Mouse (Mus musculus): ENCODE measurements at regions not wholly inside any gene's neighbourhood (a gene's known extent, or its start where the extent isn't known, plus 50 kb on each side); places are given as distances from the start of the nearest gene placed in this dataset.

DNA sequence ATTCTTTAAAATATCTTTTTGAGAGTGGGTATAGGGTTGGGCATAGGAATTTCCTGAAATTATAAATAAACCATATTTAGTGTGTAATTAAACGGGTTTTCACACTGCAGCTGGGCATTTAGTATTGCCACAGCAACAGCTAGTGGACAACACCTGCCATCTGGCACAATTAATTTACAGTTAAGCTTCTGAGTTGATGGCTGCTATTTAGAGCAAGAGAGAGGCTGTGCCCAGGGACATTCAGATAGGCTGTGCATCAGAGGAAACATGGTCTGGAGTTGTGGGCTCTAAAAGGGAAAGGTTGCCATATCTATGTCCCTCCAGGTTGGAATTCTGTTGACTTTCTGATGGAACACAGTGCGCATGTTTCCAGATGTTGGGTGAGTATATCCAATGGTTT is 227.1 kb downstream of the Pth2r start:
- Histone ChIP-seq H3K27me3 (ENCODE audit: insufficient read depth, low read length) (no peaks in the 10 kb centered on the region), H3K4me1 (ENCODE audit: insufficient read depth) (no peaks in the 10 kb centered on the region), H3K36me3 (ENCODE audit: insufficient read depth) (no peaks in the 10 kb centered on the region), H3K4me3 (ENCODE audit: low read depth, low read length) (no peak overlapping the region), H3K4me2 (no peak overlapping the region), H3K9me3 (ENCODE audit: low read depth, low read length) (no peaks in the 10 kb centered on the region), H3K9ac (no peak overlapping the region), H3K27ac (ENCODE audit: low read depth) (no peak overlapping the region)
- ATAC-seq (ENCODE audit: insufficient read depth) (no peak), DNase-seq (no peak)
- TF ChIP-seq CTCF (IDR thresholded peaks at IDR 0.05; ENCODE audit: low read depth) = no peak
- WGBS = 83% methylated on average over 2 of the region's 2 CpGs

DNA sequence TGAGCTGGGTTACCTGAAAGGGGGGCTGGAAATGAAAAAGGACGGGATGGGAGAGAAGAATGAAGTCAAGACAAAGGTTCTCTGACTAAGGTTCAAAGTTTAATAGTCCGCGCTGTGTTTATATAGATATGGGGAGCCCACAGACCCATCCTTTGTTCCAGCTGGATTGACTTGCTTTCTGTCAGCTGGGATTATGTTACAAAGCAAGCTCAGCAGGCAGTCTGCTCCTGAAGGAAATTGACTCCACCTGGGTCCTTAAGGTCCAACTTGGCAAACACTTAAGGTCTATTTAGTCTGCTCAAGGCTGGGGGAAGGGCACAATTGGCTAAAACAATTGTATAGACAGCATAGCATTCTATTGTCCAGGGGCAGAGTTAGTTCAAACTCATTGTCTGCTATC is 253.8 kb downstream of the Pth2r start:
- Histone ChIP-seq H3K9ac (no peak overlapping the region), H3K36me3 (ENCODE audit: insufficient read depth) (no peaks in the 10 kb centered on the region), H3K9me3 (ENCODE audit: low read depth, low read length) (no peaks in the 10 kb centered on the region), H3K27me3 (ENCODE audit: insufficient read depth, low read length) (no peaks in the 10 kb centered on the region), H3K4me1 (ENCODE audit: insufficient read depth) (no peaks in the 10 kb centered on the region), H3K4me3 (ENCODE audit: low read depth, low read length) (no peak overlapping the region), H3K27ac (ENCODE audit: low read depth) (no peak overlapping the region), H3K4me2 (no peak overlapping the region)
- TF ChIP-seq CTCF (IDR thresholded peaks at IDR 0.05; ENCODE audit: low read depth) = no peak
- DNase-seq (peak; percentile 44), ATAC-seq (ENCODE audit: insufficient read depth) (peak; percentile 79)
- 49% methylated on average over 3 of the region's 3 CpGs for WGBS

DNA sequence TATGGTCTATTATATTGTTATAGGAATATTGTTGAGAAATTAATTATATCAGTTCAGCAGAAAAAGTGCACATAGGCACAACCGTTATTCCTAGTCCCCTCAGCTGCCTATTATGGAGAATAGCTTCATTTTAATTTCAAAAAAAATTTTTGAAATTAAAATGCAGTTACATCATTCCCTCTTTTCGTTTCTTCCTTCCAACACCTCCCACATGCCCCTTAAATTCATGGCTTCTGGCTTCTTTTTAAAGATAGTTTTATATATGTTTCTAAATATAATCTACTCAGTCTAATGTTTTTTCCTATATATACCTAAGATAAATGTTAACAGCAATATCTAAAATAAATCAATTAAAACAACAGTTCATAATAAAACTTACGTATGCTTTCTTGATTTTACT is 256.7 kb downstream of the Pth2r start:
- H3K4me1 ChIP-seq (ENCODE audit: insufficient read depth) = no peaks in the 10 kb centered on the region
- no peaks in the 10 kb centered on the region for H3K27me3 ChIP-seq (ENCODE audit: insufficient read depth, low read length)
- H3K4me3 ChIP-seq (ENCODE audit: low read depth, low read length) = no peak overlapping the region
- no peak overlapping the region for H3K9ac ChIP-seq
- no peaks in the 10 kb centered on the region for H3K36me3 ChIP-seq (ENCODE audit: insufficient read depth)
- no peak for TF ChIP-seq CTCF (IDR thresholded peaks at IDR 0.05; ENCODE audit: low read depth)
- ATAC-seq (ENCODE audit: insufficient read depth) (no peak), DNase-seq (no peak)
- no peak overlapping the region for H3K27ac ChIP-seq (ENCODE audit: low read depth)
- H3K4me2 ChIP-seq = no peak overlapping the region
- 78% methylated on average over 3 of the region's 3 CpGs for WGBS
- no peaks in the 10 kb centered on the region for H3K9me3 ChIP-seq (ENCODE audit: low read depth, low read length)

DNA sequence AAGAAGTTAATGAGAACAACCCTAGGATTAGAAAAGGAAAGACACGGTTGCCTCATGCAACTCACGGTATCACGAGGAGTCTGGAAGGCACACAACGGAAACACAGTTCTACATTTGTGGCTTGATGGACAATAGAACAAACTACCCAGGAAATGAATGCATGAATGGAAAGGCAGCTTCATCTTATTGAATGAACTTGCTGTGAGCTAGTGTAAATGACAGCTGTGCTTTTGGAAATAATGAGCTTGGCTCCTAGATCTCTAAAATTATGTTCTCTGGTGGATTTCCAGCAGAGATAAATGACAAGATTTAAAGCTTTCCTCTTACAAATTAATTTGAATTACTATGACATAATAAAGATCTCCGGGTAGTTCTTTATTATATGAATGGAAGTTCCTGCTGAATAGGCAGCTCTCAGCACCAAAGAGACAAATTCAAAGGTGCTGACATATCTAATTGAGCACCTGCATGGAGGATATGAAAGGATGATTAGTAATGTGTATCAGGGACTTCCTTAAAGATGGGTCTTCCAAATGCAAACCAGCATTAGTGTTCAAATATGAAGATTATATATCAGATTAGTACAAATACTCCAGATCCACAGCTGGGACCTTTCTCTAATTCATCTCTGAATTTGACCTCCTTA is 262.5 kb downstream of the Pth2r start:
- Histone ChIP-seq H3K36me3 (ENCODE audit: insufficient read depth) (no peaks in the 10 kb centered on the region), H3K27ac (ENCODE audit: low read depth) (no peak overlapping the region), H3K4me3 (ENCODE audit: low read depth, low read length) (no peak overlapping the region), H3K27me3 (ENCODE audit: insufficient read depth, low read length) (no peaks in the 10 kb centered on the region), H3K9me3 (ENCODE audit: low read depth, low read length) (no peaks in the 10 kb centered on the region), H3K4me2 (no peak overlapping the region), H3K9ac (no peak overlapping the region), H3K4me1 (ENCODE audit: insufficient read depth) (no peaks in the 10 kb centered on the region)
- no peak for DNase-seq
- no peak for ATAC-seq (ENCODE audit: insufficient read depth)
- no peak for TF ChIP-seq CTCF (IDR thresholded peaks at IDR 0.05; ENCODE audit: low read depth)
- WGBS = 92% methylated on average over 5 of the region's 5 CpGs

DNA sequence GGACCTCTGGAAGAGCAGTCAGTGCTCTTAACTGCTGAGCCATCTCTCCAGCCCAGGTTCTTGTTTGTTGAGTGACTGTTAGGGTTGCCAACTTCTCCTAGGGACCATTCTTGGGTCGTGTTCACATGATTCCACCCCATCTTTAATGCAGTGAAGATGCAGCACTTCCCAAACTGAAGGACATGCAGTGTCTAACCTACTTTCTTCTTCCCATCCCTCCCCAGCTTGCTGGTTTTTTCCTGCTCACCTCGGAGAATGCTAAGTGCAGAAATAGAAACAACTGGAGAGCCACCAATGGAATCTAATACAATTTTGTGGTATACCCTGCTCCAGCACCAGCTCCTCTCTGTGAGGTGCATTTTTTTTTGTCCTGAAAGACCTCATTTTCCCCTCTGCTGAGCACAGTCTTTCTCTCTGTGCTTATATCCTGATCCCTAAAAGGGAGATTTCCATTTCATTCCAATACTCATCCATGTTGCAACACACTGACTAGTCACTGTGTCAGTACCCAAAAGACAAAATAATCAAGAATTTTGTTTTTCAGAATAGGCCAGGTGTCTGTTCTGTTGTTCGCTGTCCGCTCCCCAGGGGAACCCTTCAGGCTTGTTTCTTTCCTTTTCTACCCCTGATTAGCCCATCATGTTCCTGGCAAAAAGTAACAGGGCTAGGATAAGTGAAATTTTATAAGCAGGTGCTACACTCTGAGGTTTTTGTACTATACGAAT is 263.6 kb downstream of the Pth2r start:
- no peak for TF ChIP-seq CTCF (IDR thresholded peaks at IDR 0.05; ENCODE audit: low read depth)
- Histone ChIP-seq H3K4me1 (ENCODE audit: insufficient read depth) (no peaks in the 10 kb centered on the region), H3K9me3 (ENCODE audit: low read depth, low read length) (no peaks in the 10 kb centered on the region), H3K27ac (ENCODE audit: low read depth) (no peak overlapping the region), H3K4me2 (no peak overlapping the region), H3K36me3 (ENCODE audit: insufficient read depth) (no peaks in the 10 kb centered on the region), H3K4me3 (ENCODE audit: low read depth, low read length) (no peak overlapping the region), H3K27me3 (ENCODE audit: insufficient read depth, low read length) (no peaks in the 10 kb centered on the region), H3K9ac (no peak overlapping the region)
- WGBS = 76% methylated on average over 5 of the region's 5 CpGs
- ATAC-seq (ENCODE audit: insufficient read depth) (no peak), DNase-seq (no peak)

DNA sequence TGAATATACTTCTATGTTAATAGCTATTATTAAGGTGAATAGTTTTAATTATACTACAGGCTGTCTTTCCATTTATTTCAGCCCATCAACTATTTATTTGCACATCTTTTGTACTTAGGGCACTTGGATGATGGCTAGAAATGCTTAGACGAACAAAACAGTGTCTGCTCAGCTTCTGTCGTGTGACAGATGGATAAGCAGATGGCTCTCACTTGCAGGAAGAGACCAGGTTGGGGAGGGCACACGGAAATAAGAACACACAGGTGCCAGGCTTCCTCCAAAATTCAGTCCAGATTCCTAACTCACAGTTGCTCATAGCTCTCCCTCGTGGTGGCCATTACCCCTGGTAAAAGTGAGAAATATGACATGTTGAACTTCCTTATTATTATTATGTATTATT is 267.0 kb downstream of the Pth2r start:
- Histone ChIP-seq H3K27ac (ENCODE audit: low read depth) (no peak overlapping the region), H3K9ac (no peak overlapping the region), H3K36me3 (ENCODE audit: insufficient read depth) (no peaks in the 10 kb centered on the region), H3K4me3 (ENCODE audit: low read depth, low read length) (no peak overlapping the region), H3K4me1 (ENCODE audit: insufficient read depth) (no peaks in the 10 kb centered on the region), H3K27me3 (ENCODE audit: insufficient read depth, low read length) (no peaks in the 10 kb centered on the region), H3K4me2 (no peak overlapping the region), H3K9me3 (ENCODE audit: low read depth, low read length) (no peaks in the 10 kb centered on the region)
- WGBS = 64% methylated on average over 4 of the region's 4 CpGs
- TF ChIP-seq CTCF (IDR thresholded peaks at IDR 0.05; ENCODE audit: low read depth) = no peak
- no peak for ATAC-seq (ENCODE audit: insufficient read depth)
- DNase-seq = no peak

DNA sequence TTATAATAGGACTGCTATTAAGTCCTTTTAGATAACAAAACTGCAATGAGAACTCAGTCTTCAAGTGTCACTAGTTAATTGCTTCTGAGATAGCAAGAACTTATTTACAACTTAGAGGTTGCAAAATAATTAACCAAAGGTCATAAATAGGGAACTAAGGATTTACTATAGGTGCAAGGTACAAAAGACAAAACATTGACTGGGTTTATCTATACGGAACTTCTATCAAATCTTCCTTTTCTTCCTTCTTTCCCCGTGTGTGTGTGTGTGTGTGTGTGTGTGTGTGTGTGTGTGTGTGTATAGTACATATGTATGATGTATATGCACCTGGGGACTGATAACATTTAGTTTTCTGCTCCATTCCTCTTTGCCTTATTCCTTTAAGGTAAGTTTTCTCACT is 305.5 kb downstream of the Pth2r start:
- Histone ChIP-seq H3K27me3 (ENCODE audit: insufficient read depth, low read length) (no peaks in the 10 kb centered on the region), H3K4me2 (no peak overlapping the region), H3K4me3 (ENCODE audit: low read depth, low read length) (no peak overlapping the region), H3K36me3 (ENCODE audit: insufficient read depth) (no peaks in the 10 kb centered on the region), H3K4me1 (ENCODE audit: insufficient read depth) (no peaks in the 10 kb centered on the region), H3K9me3 (ENCODE audit: low read depth, low read length) (peaks cover 4% of the 10 kb centered on the region; the same call in 1 of the 2 replicates), H3K27ac (ENCODE audit: low read depth) (no peak overlapping the region), H3K9ac (no peak overlapping the region)
- DNase-seq (no peak), ATAC-seq (ENCODE audit: insufficient read depth) (no peak)
- TF ChIP-seq CTCF (IDR thresholded peaks at IDR 0.05; ENCODE audit: low read depth) = no peak
- 68% methylated on average over 2 of the region's 2 CpGs for WGBS

All from lung, embryonic 14.5 days (tissue).